Mouse (Mus musculus): ENCODE measurements around the gene Gm11564. TPM values are rescaled to one million over a fixed set of nuclear protein-coding genes. Genes with fewer than 3 reads are reported as not detected.
"Not testable (repeated sequence)": the region's sequence is repeated elsewhere in the genome, so short reads cannot be mapped to it uniquely, and the experiment has no call there.

Gene Gm11564
- polyA plus RNA-seq, 1 experiment from 2014 or later, result not detected

- not testable (repeated sequence) for H3K9ac ChIP-seq (ENCODE audit: low read depth, low read length); H3K4me3 ChIP-seq (ENCODE audit: low read depth, low read length); H3K4me2 ChIP-seq; H3K27me3 ChIP-seq (ENCODE audit: control insufficient read depth, insufficient read depth, low read length); H3K4me1 ChIP-seq (ENCODE audit: control insufficient read depth, insufficient read depth, low read length); ATAC-seq (replicated peaks; ENCODE audit: insufficient number of reproducible peaks, low FRiP score, low TSS enrichment); H3K27ac ChIP-seq (ENCODE audit: low read depth, low read length); H3K9me3 ChIP-seq (replicated peaks; ENCODE audit: control insufficient read depth, low read length); H3K36me3 ChIP-seq (ENCODE audit: control insufficient read depth, insufficient read depth, low read length)
Observed at GRCm38 (mm10) chr11:99809792-99810191, 5.7 kb downstream of the Gm11564 start, which contains the start of gene Krtap4-13. Gene Krtap4-13, minus strand, starts transcription at chr11:99809892.

- not testable (repeated sequence) for H3K4me2 ChIP-seq; H3K9ac ChIP-seq (ENCODE audit: low read depth, low read length); ATAC-seq (replicated peaks; ENCODE audit: insufficient number of reproducible peaks, low FRiP score, low TSS enrichment); H3K9me3 ChIP-seq (replicated peaks; ENCODE audit: control insufficient read depth, low read length); H3K4me3 ChIP-seq (ENCODE audit: low read depth, low read length); H3K27me3 ChIP-seq (ENCODE audit: control insufficient read depth, insufficient read depth, low read length); H3K27ac ChIP-seq (ENCODE audit: low read depth, low read length); H3K4me1 ChIP-seq (ENCODE audit: control insufficient read depth, insufficient read depth, low read length); H3K36me3 ChIP-seq (ENCODE audit: control insufficient read depth, insufficient read depth, low read length)
- no CpG with 5 or more reads among the region's 1 CpGs for WGBS (ENCODE audit: insufficient replicate concordance)
Observed at GRCm38 (mm10) chr11:99804346-99804745, 11.1 kb downstream of the Gm11564 start, which contains the start of gene Gm11554. Gene Gm11554, minus strand, starts transcription at chr11:99804446.

- H3K36me3 ChIP-seq (ENCODE audit: control insufficient read depth, insufficient read depth, low read length); H3K27ac ChIP-seq (ENCODE audit: low read depth, low read length); H3K4me2 ChIP-seq; H3K27me3 ChIP-seq (ENCODE audit: control insufficient read depth, insufficient read depth, low read length); H3K9ac ChIP-seq (ENCODE audit: low read depth, low read length); H3K4me3 ChIP-seq (ENCODE audit: low read depth, low read length); H3K9me3 ChIP-seq (replicated peaks; ENCODE audit: control insufficient read depth, low read length); H3K4me1 ChIP-seq (ENCODE audit: control insufficient read depth, insufficient read depth, low read length); ATAC-seq (replicated peaks; ENCODE audit: insufficient number of reproducible peaks, low FRiP score, low TSS enrichment): not testable (repeated sequence)
- WGBS (ENCODE audit: insufficient replicate concordance), result no CpG with 5 or more reads among the region's 1 CpGs
Observed at GRCm38 (mm10) chr11:99798832-99799231, 16.6 kb downstream of the Gm11564 start, which contains the start of gene Gm11569. Gene Gm11569, minus strand, starts transcription at chr11:99798932.

DNA sequence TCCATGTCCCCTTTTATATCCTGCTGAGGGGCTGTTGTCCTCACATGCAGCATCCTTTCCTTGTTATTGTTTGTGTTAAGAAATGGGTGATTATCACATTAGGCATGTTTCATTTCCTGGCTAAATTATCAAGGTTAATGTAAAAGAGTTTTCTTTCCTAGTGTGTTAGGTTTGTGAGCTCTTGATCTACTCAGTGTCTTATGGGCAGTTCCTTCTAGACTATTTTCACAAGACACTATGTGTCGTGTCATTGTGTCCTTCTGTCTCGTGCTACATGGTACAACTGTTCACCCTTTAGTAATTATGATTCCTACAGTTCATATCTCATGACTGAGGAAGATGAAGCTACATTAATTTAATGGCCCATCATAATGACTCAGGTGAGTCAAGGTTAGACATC, 22.1 kb downstream of the Gm11564 start, which contains the start of gene Gm11596:
Gene Gm11596, minus strand, starts transcription at position 101 of the 400 bp plus-strand sequence.
- H3K27ac ChIP-seq (ENCODE audit: low read depth, low read length), result no peak within 1 kb of the TSS
- H3K4me3 ChIP-seq (ENCODE audit: low read depth, low read length), result no peak within 1 kb of the TSS
- no peak for ATAC-seq (replicated peaks; ENCODE audit: insufficient number of reproducible peaks, low FRiP score, low TSS enrichment)

DNA sequence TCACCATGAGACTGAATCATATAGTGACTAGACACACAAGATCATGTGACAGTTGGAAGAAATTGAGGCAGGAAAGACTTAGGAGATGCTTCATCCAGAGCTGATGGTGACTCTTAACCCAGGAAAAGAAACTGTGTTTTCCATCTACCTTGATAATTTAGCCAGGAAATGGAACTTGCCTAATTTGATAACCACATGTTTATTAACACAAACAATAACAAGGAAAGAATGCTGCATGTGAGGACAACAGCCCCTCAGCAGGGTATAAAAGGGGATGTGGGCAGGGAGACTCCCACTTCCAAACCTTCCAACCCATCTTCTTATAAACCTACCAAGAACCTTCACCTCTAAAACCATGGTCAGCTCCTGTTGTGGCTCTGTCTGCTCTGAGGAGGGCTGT, 30.6 kb downstream of the Gm11564 start, which contains the start of gene Krtap4-9:
Gene Krtap4-9, plus strand, starts transcription at position 301 of the 400 bp plus-strand sequence.
- not testable (repeated sequence) for H3K36me3 ChIP-seq (ENCODE audit: control insufficient read depth, insufficient read depth, low read length); H3K27me3 ChIP-seq (ENCODE audit: control insufficient read depth, insufficient read depth, low read length); ATAC-seq (replicated peaks; ENCODE audit: insufficient number of reproducible peaks, low FRiP score, low TSS enrichment); H3K27ac ChIP-seq (ENCODE audit: low read depth, low read length); H3K4me3 ChIP-seq (ENCODE audit: low read depth, low read length); H3K4me1 ChIP-seq (ENCODE audit: control insufficient read depth, insufficient read depth, low read length); H3K4me2 ChIP-seq; H3K9ac ChIP-seq (ENCODE audit: low read depth, low read length); H3K9me3 ChIP-seq (replicated peaks; ENCODE audit: control insufficient read depth, low read length)

More for the DNA sequence above, 22.1 kb downstream of the Gm11564 start, which contains the start of gene Gm11596:
- Histone ChIP-seq H3K27me3 (ENCODE audit: control insufficient read depth, insufficient read depth, low read length) (no peaks in the 10 kb centered on the region), H3K4me2 (no peak within 1 kb of the TSS), H3K4me1 (ENCODE audit: control insufficient read depth, insufficient read depth, low read length) (no peaks in the 10 kb centered on the region), H3K9ac (ENCODE audit: low read depth, low read length) (no peak within 1 kb of the TSS), H3K9me3 (replicated peaks; ENCODE audit: control insufficient read depth, low read length) (no peaks in the 10 kb centered on the region), H3K36me3 (ENCODE audit: control insufficient read depth, insufficient read depth, low read length) (no peaks in the 10 kb centered on the region)
- 72% methylated on average over 2 of the region's 2 CpGs for WGBS (ENCODE audit: insufficient replicate concordance)

DNA sequence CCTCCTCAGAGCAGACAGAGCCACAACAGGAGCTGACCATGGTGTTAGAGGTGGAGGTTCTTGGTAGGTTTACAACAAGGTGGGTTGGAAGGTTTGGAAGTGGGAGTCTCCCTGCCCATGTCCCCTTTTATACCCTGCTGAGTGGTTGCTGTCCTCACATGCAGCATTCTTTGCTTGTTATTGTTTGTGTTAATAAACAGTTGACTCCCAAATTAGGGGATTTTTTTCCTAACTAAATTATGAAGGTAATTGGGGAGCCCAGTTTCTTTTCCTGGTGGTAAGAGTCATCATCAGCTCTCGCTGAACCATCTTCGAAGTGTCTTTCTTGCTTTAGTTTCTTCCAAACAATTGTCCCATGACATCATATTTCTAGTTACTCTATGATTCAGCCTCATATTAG, 34.9 kb downstream of the Gm11564 start, which contains the start of gene Krtap4-8:
Gene Krtap4-8, minus strand, starts transcription at position 101 of the 400 bp plus-strand sequence.
- whole genome bisulfite sequencing (ENCODE audit: insufficient replicate concordance), result 93% methylated on average over 2 of the region's 2 CpGs
- H3K27ac ChIP-seq (ENCODE audit: low read depth, low read length), result no peak within 1 kb of the TSS
- no peaks in the 10 kb centered on the region for H3K4me1 ChIP-seq (ENCODE audit: control insufficient read depth, insufficient read depth, low read length)
- no peak within 1 kb of the TSS for H3K9ac ChIP-seq (ENCODE audit: low read depth, low read length)
- no peak within 1 kb of the TSS for H3K4me2 ChIP-seq
- no peak for ATAC-seq (replicated peaks; ENCODE audit: insufficient number of reproducible peaks, low FRiP score, low TSS enrichment)
- no peaks in the 10 kb centered on the region for H3K27me3 ChIP-seq (ENCODE audit: control insufficient read depth, insufficient read depth, low read length)
- no peaks in the 10 kb centered on the region for H3K36me3 ChIP-seq (ENCODE audit: control insufficient read depth, insufficient read depth, low read length)
- H3K4me3 ChIP-seq (ENCODE audit: low read depth, low read length), result no peak within 1 kb of the TSS
- H3K9me3 ChIP-seq (replicated peaks; ENCODE audit: control insufficient read depth, low read length), result no peaks in the 10 kb centered on the region

GRCm38 (mm10) chr11:99778401-99778800, 37.1 kb downstream of the Gm11564 start:
- 74% methylated on average over 7 of the region's 7 CpGs for WGBS (ENCODE audit: insufficient replicate concordance)
- H3K27ac ChIP-seq (ENCODE audit: low read depth, low read length), result no peak overlapping the region
- H3K36me3 ChIP-seq (ENCODE audit: control insufficient read depth, insufficient read depth, low read length), result no peaks in the 10 kb centered on the region
- no peaks in the 10 kb centered on the region for H3K27me3 ChIP-seq (ENCODE audit: control insufficient read depth, insufficient read depth, low read length)
- H3K9me3 ChIP-seq (replicated peaks; ENCODE audit: control insufficient read depth, low read length), result no peaks in the 10 kb centered on the region
- H3K9ac ChIP-seq (ENCODE audit: low read depth, low read length), result no peak overlapping the region
- H3K4me1 ChIP-seq (ENCODE audit: control insufficient read depth, insufficient read depth, low read length), result no peaks in the 10 kb centered on the region
- H3K4me2 ChIP-seq, result no peak overlapping the region
- H3K4me3 ChIP-seq (ENCODE audit: low read depth, low read length), result no peak overlapping the region
- no peak for ATAC-seq (replicated peaks; ENCODE audit: insufficient number of reproducible peaks, low FRiP score, low TSS enrichment)

DNA sequence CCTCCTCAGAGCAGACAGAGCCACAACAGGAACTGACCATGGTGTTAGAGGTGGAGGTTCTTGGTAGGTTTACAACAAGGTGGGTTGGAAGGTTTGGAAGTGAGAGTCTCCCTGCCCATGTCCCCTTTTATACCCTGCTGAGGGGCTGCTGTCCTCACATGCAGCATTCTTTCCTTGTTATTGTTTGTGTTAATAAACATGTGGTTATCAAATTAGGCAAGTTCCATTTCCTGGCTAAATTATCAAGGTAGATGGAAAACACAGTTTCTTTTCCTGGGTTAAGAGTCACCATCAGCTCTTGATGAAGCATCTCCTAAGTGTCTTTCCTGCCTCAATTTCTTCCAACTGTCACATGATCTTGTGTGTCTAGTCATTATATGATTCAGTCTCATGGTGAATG, 42.7 kb downstream of the Gm11564 start, which contains the start of gene Gm11595:
Gene Gm11595, minus strand, starts transcription at position 101 of the 400 bp plus-strand sequence.
- H3K4me3 ChIP-seq (ENCODE audit: low read depth, low read length); H3K36me3 ChIP-seq (ENCODE audit: control insufficient read depth, insufficient read depth, low read length); H3K9ac ChIP-seq (ENCODE audit: low read depth, low read length); H3K27ac ChIP-seq (ENCODE audit: low read depth, low read length); H3K4me1 ChIP-seq (ENCODE audit: control insufficient read depth, insufficient read depth, low read length); H3K4me2 ChIP-seq; ATAC-seq (replicated peaks; ENCODE audit: insufficient number of reproducible peaks, low FRiP score, low TSS enrichment); H3K27me3 ChIP-seq (ENCODE audit: control insufficient read depth, insufficient read depth, low read length); H3K9me3 ChIP-seq (replicated peaks; ENCODE audit: control insufficient read depth, low read length): not testable (repeated sequence)

GRCm38 (mm10) chr11:99768410-99768809, 47.1 kb downstream of the Gm11564 start:
- Histone ChIP-seq H3K4me1 (ENCODE audit: control insufficient read depth, insufficient read depth, low read length) (no peaks in the 10 kb centered on the region), H3K27ac (ENCODE audit: low read depth, low read length) (no peak overlapping the region), H3K9me3 (replicated peaks; ENCODE audit: control insufficient read depth, low read length) (no peaks in the 10 kb centered on the region), H3K27me3 (ENCODE audit: control insufficient read depth, insufficient read depth, low read length) (no peaks in the 10 kb centered on the region), H3K36me3 (ENCODE audit: control insufficient read depth, insufficient read depth, low read length) (no peaks in the 10 kb centered on the region), H3K4me3 (ENCODE audit: low read depth, low read length) (no peak overlapping the region), H3K4me2 (no peak overlapping the region), H3K9ac (ENCODE audit: low read depth, low read length) (no peak overlapping the region)
- 65% methylated on average over 2 of the region's 2 CpGs for WGBS (ENCODE audit: insufficient replicate concordance)
- no peak for ATAC-seq (replicated peaks; ENCODE audit: insufficient number of reproducible peaks, low FRiP score, low TSS enrichment)
